Comparison of ENCODE assay signal across 21 mouse cellular contexts in genomic region chr8:47933087-47933486, GRCm38 (mm10). TPM values are rescaled to one million over a fixed set of nuclear protein-coding genes. Genes with fewer than 3 reads are reported as not detected.
A peak's percentile ranks its signal among the peaks of the same experiment; 100 is the strongest.
DNase-seq lines count a peak whose midpoint lies in the region; ATAC-seq and TF ChIP-seq lines count a peak whose summit lies in the region.
"Had no signal": no experiment of that assay in that cellular context is flagged by ENCODE, and none has a peak within 500 bp of the region (broad histone marks: within the 10 kb centered on the region; RNA-seq: fewer than 3 reads in every experiment).

No protein-coding gene starts in this region.

- no peak for TF ChIP-seq POLR2A in heart, adult 2 months (IDR thresholded peaks at IDR 0.05; ENCODE audit: insufficient read depth, low read depth, low read length)

- H3K9me3 ChIP-seq in kidney, embryonic 15.5 days (replicated peaks), result no peaks in the 10 kb centered on the region
- no peaks in the 10 kb centered on the region for H3K9me3 ChIP-seq in neural tube, embryonic 13.5 days
- no peaks in the 10 kb centered on the region for H3K9me3 ChIP-seq in neural tube, embryonic 15.5 days (replicated peaks)
- no peaks in the 10 kb centered on the region for H3K9me3 ChIP-seq in hindbrain, embryonic 14.5 days (ENCODE audit: control insufficient read depth, low read length)
- H3K9me3 ChIP-seq: embryonic facial prominence, embryonic 15.5 days; hindbrain, embryonic 15.5 days; intestine, embryonic 15.5 days; midbrain, embryonic 15.5 days had no signal

- no peak overlapping the region for H3K4me3 ChIP-seq in heart, adult 2 months
- no peak overlapping the region for H3K4me3 ChIP-seq in kidney, embryonic 15.5 days (replicated peaks)
- H3K4me3 ChIP-seq in neural tube, embryonic 13.5 days, result no peak overlapping the region
- no peak overlapping the region for H3K4me3 ChIP-seq in neural tube, embryonic 15.5 days (replicated peaks)
- H3K4me3 ChIP-seq in hindbrain, embryonic 14.5 days (replicated peaks; ENCODE audit: low read length), result no peak overlapping the region
- H3K4me3 ChIP-seq: gastrocnemius, adult 2 months; hindbrain, embryonic 15.5 days; intestine, embryonic 15.5 days; midbrain, embryonic 15.5 days had no signal

- no peak for TF ChIP-seq EP300 in heart, adult 2 months (IDR thresholded peaks at IDR 0.05; ENCODE audit: insufficient read depth, low read depth, low read length)

- intact Hi-C loops in heart, adult 2 months (cut with DNase I), result loop anchor here (5.0 kb wide), 1 partner anchor 61 kb away; no protein-coding TSS in a partner anchor
- intact Hi-C loops in heart, postnatal 10 days (cut with DNase I), result loop anchor here (5.0 kb wide), 2 partner anchors 61 to 84 kb away; no protein-coding TSS in a partner anchor

- 79% methylated on average over 3 of the region's 3 CpGs for WGBS in heart, adult 2 months
- 85% methylated on average over 3 of the region's 3 CpGs for whole genome bisulfite sequencing in kidney, embryonic 15.5 days
- 87% methylated on average over 3 of the region's 3 CpGs for WGBS in neural tube, embryonic 13.5 days
- 92% methylated on average over 3 of the region's 3 CpGs for WGBS in neural tube, embryonic 15.5 days
- WGBS in hindbrain, embryonic 14.5 days, result 92% methylated on average over 3 of the region's 3 CpGs

- TF ChIP-seq CTCF in heart, adult 2 months (IDR thresholded peaks at IDR 0.05), result no peak

- H3K9ac ChIP-seq in heart, adult 2 months (ENCODE audit: low read depth, low read length), result no peak overlapping the region
- H3K9ac ChIP-seq in kidney, embryonic 15.5 days, result no peak overlapping the region
- H3K9ac ChIP-seq in neural tube, embryonic 13.5 days, result no peak overlapping the region
- no peak overlapping the region for H3K9ac ChIP-seq in neural tube, embryonic 15.5 days (replicated peaks)
- no peak overlapping the region for H3K9ac ChIP-seq in hindbrain, embryonic 14.5 days
- H3K9ac ChIP-seq: embryonic facial prominence, embryonic 15.5 days; hindbrain, embryonic 15.5 days; intestine, embryonic 15.5 days; midbrain, embryonic 15.5 days had no signal

- H3K36me3 ChIP-seq in heart, adult 2 months (ENCODE audit: control insufficient read depth, insufficient read depth, low read length), result peaks cover 8% of the 10 kb centered on the region
- H3K36me3 ChIP-seq in kidney, embryonic 15.5 days, result no peaks in the 10 kb centered on the region
- no peaks in the 10 kb centered on the region for H3K36me3 ChIP-seq in neural tube, embryonic 13.5 days
- H3K36me3 ChIP-seq in neural tube, embryonic 15.5 days, result no peaks in the 10 kb centered on the region
- no peaks in the 10 kb centered on the region for H3K36me3 ChIP-seq in hindbrain, embryonic 14.5 days (replicated peaks; ENCODE audit: control insufficient read depth, insufficient read depth)
- H3K36me3 ChIP-seq: embryonic facial prominence, embryonic 15.5 days; hindbrain, embryonic 15.5 days; intestine, embryonic 15.5 days; midbrain, embryonic 15.5 days had no signal

- H3K4me1 ChIP-seq in heart, adult 2 months (ENCODE audit: control insufficient read depth, insufficient read depth, low read length), result peaks cover 18% of the 10 kb centered on the region
- peaks cover 60% of the 10 kb centered on the region for H3K4me1 ChIP-seq in kidney, embryonic 15.5 days
- H3K4me1 ChIP-seq in neural tube, embryonic 13.5 days (replicated peaks), result peaks cover 28% of the 10 kb centered on the region
- H3K4me1 ChIP-seq in neural tube, embryonic 15.5 days, result peaks cover 26% of the 10 kb centered on the region
- peaks cover 15% of the 10 kb centered on the region for H3K4me1 ChIP-seq in hindbrain, embryonic 14.5 days (replicated peaks; ENCODE audit: control insufficient read depth, insufficient read depth, low read length)

- H3K79me2 ChIP-seq in heart, adult 2 months (replicated peaks; ENCODE audit: control insufficient read depth, insufficient read depth, low read length), result peaks cover 13% of the 10 kb centered on the region

- H3K27ac ChIP-seq in heart, adult 2 months, result peak overlapping the region; percentile 42; the same call in 1 of the 2 replicates
- peak overlapping the region; percentile 86 for H3K27ac ChIP-seq in kidney, embryonic 15.5 days
- H3K27ac ChIP-seq in neural tube, embryonic 13.5 days (replicated peaks), result 0 out of 2 replicates have a peak overlapping the region, but pooled peaks have one; percentile 9
- no peak overlapping the region for H3K27ac ChIP-seq in neural tube, embryonic 15.5 days (replicated peaks)
- no peak overlapping the region for H3K27ac ChIP-seq in hindbrain, embryonic 14.5 days
- H3K27ac ChIP-seq: gastrocnemius, adult 2 months; midbrain, embryonic 15.5 days had no signal

- no peak overlapping the region for H3K4me2 ChIP-seq in kidney, embryonic 15.5 days
- no peak overlapping the region for H3K4me2 ChIP-seq in neural tube, embryonic 13.5 days
- no peak overlapping the region for H3K4me2 ChIP-seq in neural tube, embryonic 15.5 days
- no peak overlapping the region for H3K4me2 ChIP-seq in hindbrain, embryonic 14.5 days (replicated peaks)
- H3K4me2 ChIP-seq: liver, embryonic 11.5 days; midbrain, embryonic 15.5 days had no signal

- ATAC-seq in kidney, embryonic 15.5 days (replicated peaks; ENCODE audit: low FRiP score), result no peak
- ATAC-seq in neural tube, embryonic 13.5 days (ENCODE audit: low read depth), result no peak
- no peak for ATAC-seq in neural tube, embryonic 15.5 days (ENCODE audit: low FRiP score)
- no peak for ATAC-seq in hindbrain, embryonic 14.5 days (ENCODE audit: low FRiP score)
- ATAC-seq: midbrain, embryonic 15.5 days had no signal

- DNase-seq in heart, adult 2 months, result no peak
- no peak for DNase-seq in heart, postnatal 10 days
- DNase-seq in kidney, postnatal 10 days, result no peak
- no peak for DNase-seq in hindbrain, embryonic 14.5 days (ENCODE audit: low spot score)
- no peak for DNase-seq in urinary bladder, adult 2 months (ENCODE audit: low spot score)
- DNase-seq: adrenal gland, postnatal 25 days; cerebellum, adult 11 months; cerebellum, postnatal 10 days; gastrocnemius, adult 2 months; left cerebral cortex, postnatal 4 days; retina, postnatal 1 day; right cerebral cortex, postnatal 4 days had no signal

- H3K27me3 ChIP-seq in heart, adult 2 months (ENCODE audit: control insufficient read depth, insufficient read depth, low read length), result no peaks in the 10 kb centered on the region
- no peaks in the 10 kb centered on the region for H3K27me3 ChIP-seq in kidney, embryonic 15.5 days
- no peaks in the 10 kb centered on the region for H3K27me3 ChIP-seq in neural tube, embryonic 13.5 days
- no peaks in the 10 kb centered on the region for H3K27me3 ChIP-seq in neural tube, embryonic 15.5 days (replicated peaks)
- H3K27me3 ChIP-seq in hindbrain, embryonic 14.5 days (ENCODE audit: control insufficient read depth, insufficient read depth, low read length), result no peaks in the 10 kb centered on the region
- H3K27me3 ChIP-seq: CH12.LX; embryonic facial prominence, embryonic 15.5 days; hindbrain, embryonic 15.5 days; intestine, embryonic 15.5 days; midbrain, embryonic 15.5 days had no signal

RNA-seq across cellular contexts. Expression of gene Wwc2, which starts 57.6 kb away (rescaled TPM):
- 10 to 100 TPM; 25.2 to 26.9 TPM for total RNA-seq in heart, adult 2 months (2021)
- polyA plus RNA-seq in heart, adult 2 months (2012; rRNA removed), result 8.3 and 11.0 TPM in 2 replicates
- total RNA-seq in heart, postnatal 10 days (2021), result 10 to 100 TPM; 40.2 to 41.5 TPM
- 16.3 and 18.0 TPM in 2 replicates for polyA plus RNA-seq in kidney, embryonic 15.5 days (2015; fragmentation: Nextera tagmentation; extraction: Ambion mirVana)
- polyA plus RNA-seq in neural tube, embryonic 13.5 days (2015; fragmentation: Nextera tagmentation; extraction: Ambion mirVana), result 6.7 and 6.8 TPM in 2 replicates
- 5.8 and 6.1 TPM in 2 replicates for polyA plus RNA-seq in neural tube, embryonic 15.5 days (2015; fragmentation: Nextera tagmentation; extraction: Ambion mirVana)
- 7.3 and 7.7 TPM in 2 replicates for polyA plus RNA-seq in hindbrain, embryonic 14.5 days (2014; fragmentation: Nextera tagmentation; extraction: Ambion mirVana)
- 6.1 and 7.6 TPM in 2 replicates for polyA plus RNA-seq in urinary bladder, adult 2 months (2012; rRNA removed)

Comparison
In these comparisons a context has a peak if more than half of its experiments do, and no peak if none do; other contexts are left out.
1. H3K27ac ChIP-seq: peak in heart, adult 2 months (single experiment), kidney, embryonic 15.5 days (single experiment) and neural tube, embryonic 13.5 days (single experiment); none in neural tube, embryonic 15.5 days (single experiment) and hindbrain, embryonic 14.5 days (single experiment).